Mouse (Mus musculus) ES-E14 (cell line): ENCODE data around the gene Rhbg. TPM values are rescaled to one million over a fixed set of nuclear protein-coding genes. Genes with fewer than 3 reads are reported as not detected.
A peak's percentile ranks its signal among the peaks of the same experiment; 100 is the strongest.

Experiments
- DNase-seq: peaks from one replicate; pipeline ENCODE4 v3.0.0-alpha.2; 2013; ENCODE audit warnings: low read depth, low spot score
- H3K27ac ChIP-seq: 2 replicates; pipeline ENCODE4 v1.5.1; 2012; ENCODE audit warnings: low read depth, mild to moderate bottlenecking, low read length, moderate library complexity, mixed read lengths; ENCODE audit not compliant: poor library complexity, insufficient read depth, severe bottlenecking
- H3K36me3 ChIP-seq: 2 replicates; pipeline ENCODE4 v1.6.1; 2012; ENCODE audit warnings: mild to moderate bottlenecking, low read length, moderate library complexity, mixed read lengths; ENCODE audit not compliant: control insufficient read depth, poor library complexity, insufficient read depth, severe bottlenecking
- H3K4me1 ChIP-seq, 2 experiments: fragments of 150-350 bp in 1 of 2; sonication (generic) in 1 of 2; 2 replicates each; pipeline ENCODE4 v1.6.1; 2012; ENCODE audit warnings: low read length in 2 of 2, mild to moderate bottlenecking in 1 of 2, mixed read lengths in 1 of 2; ENCODE audit not compliant: control insufficient read depth in 2 of 2, insufficient read depth in 2 of 2, poor library complexity in 1 of 2
- H3K4me3 ChIP-seq, 2 experiments: fragments of 150-350 bp in 1 of 2; sonication (generic) in 1 of 2; 2 replicates each; pipeline ENCODE4 v1.5.1; 2012; ENCODE audit warnings: low read length in 2 of 2, low read depth in 1 of 2, mild to moderate bottlenecking in 1 of 2, mixed read lengths in 1 of 2; ENCODE audit not compliant: insufficient read depth in 1 of 2, poor library complexity in 1 of 2, severe bottlenecking in 1 of 2
- H3K9ac ChIP-seq: 2 replicates; pipeline ENCODE4 v1.6.1; 2012; ENCODE audit warnings: low read depth, mild to moderate bottlenecking, low read length, mixed read lengths; ENCODE audit not compliant: poor library complexity, insufficient read depth, severe bottlenecking
- H3K9me3 ChIP-seq: fragments of 150-350 bp; sonication (generic); 2 replicates; pipeline ENCODE4 v1.6.1; 2012; ENCODE audit warnings: low read depth, mild to moderate bottlenecking, low read length; ENCODE audit not compliant: control insufficient read depth, insufficient read depth
- CHD2 ChIP-seq: IDR thresholded peaks from 2 replicates; pipeline ENCODE4 v1.6.1; 2014; ENCODE audit warnings: mild to moderate bottlenecking, low read depth, low read length, inconsistent platforms
- HCFC1 ChIP-seq: IDR thresholded peaks from 2 replicates; pipeline ENCODE4 v1.6.1; 2012; ENCODE audit warnings: low read length, inconsistent platforms, borderline replicate concordance; ENCODE audit not compliant: insufficient read depth
- MAFK ChIP-seq: IDR thresholded peaks from 2 replicates; pipeline ENCODE4 v1.6.1; 2014; ENCODE audit warnings: mild to moderate bottlenecking, low read depth, low read length, inconsistent platforms; ENCODE audit not compliant: insufficient read depth
- ZC3H11A ChIP-seq: IDR thresholded peaks from 2 replicates; pipeline ENCODE4 v1.6.1; 2012; ENCODE audit warnings: low read depth, mild to moderate bottlenecking, inconsistent platforms, low read length, borderline replicate concordance
- ZNF384 ChIP-seq: IDR thresholded peaks from 2 replicates; pipeline ENCODE4 v1.6.1; 2012; ENCODE audit warnings: low read depth, low read length, inconsistent platforms
- in situ Hi-C, 2 experiments: fragments of 600-800 bp; cut with MboI; formaldehyde crosslinking; loops; one replicate each; pipeline ENCODE4 v1.15.1; 2025; ENCODE audit warnings: low sequenced_read_pairs in 2 of 2, inconsistent platforms in 1 of 2; ENCODE audit not compliant: unreplicated experiment in 2 of 2
- total RNA-seq: library from RNA; depleted of rRNA; stranded (reverse); fragments of 300-350 nt; gene quantifications from 2 replicates; pipeline ENCODE4 v1.2.3, GENCODE M21; 2012; rRNA removed

Gene Rhbg
- 3.4 and 4.6 TPM in 2 replicates for total RNA-seq

GRCm38 (mm10) chr3:88254268-88254926 is at the start of gene Rhbg:
Rhbg (minus strand) TSS chr3:88254709.
- in situ Hi-C loops: no loop called here
- Histone ChIP-seq H3K4me3 (peak within 1 kb of the TSS; percentile 75 to 76), H3K4me1 (peaks cover 0 to 2% of the 10 kb centered on the region in 2 experiments; a peak in 1 of 4 replicates), H3K9me3 (no peaks in the 10 kb centered on the region), H3K36me3 (no peaks in the 10 kb centered on the region), H3K27ac (no peak within 1 kb of the TSS), H3K9ac (peak within 1 kb of the TSS; percentile 70)
- TF ChIP-seq CHD2: no peak
- no peak for TF ChIP-seq ZC3H11A
- no peak for TF ChIP-seq MAFK
- TF ChIP-seq HCFC1: no peak
- TF ChIP-seq ZNF384: no peak
- no peak for DNase-seq

GRCm38 (mm10) chr3:88299172-88299571 is 44.7 kb upstream of the Rhbg start:
- TF ChIP-seq MAFK (no peak), HCFC1 (no peak), ZNF384 (no peak), ZC3H11A (no peak), CHD2 (no peak)
- in situ Hi-C loops: loop anchor here in 1 of 2 experiments (5.0 kb wide), 1 partner anchor 38 kb away; the partner anchor contains the start of genes Smg5 and Tmem79
- Histone ChIP-seq H3K36me3 (peaks cover 33% of the 10 kb centered on the region), H3K27ac (no peak overlapping the region), H3K9ac (no peak overlapping the region; the same call in 1 of the 2 replicates), H3K4me3 (no peak overlapping the region), H3K9me3 (no peaks in the 10 kb centered on the region), H3K4me1 (peaks cover 3 to 5% of the 10 kb centered on the region in 2 experiments; a peak in 3 of 4 replicates)
- no peak for DNase-seq

- Histone ChIP-seq H3K4me1 (peaks cover 3 to 5% of the 10 kb centered on the region in 2 experiments; a peak in 3 of 4 replicates), H3K9me3 (no peaks in the 10 kb centered on the region), H3K9ac (peak overlapping the region; percentile 99), H3K36me3 (peaks cover 19% of the 10 kb centered on the region), H3K4me3 (peak overlapping the region; percentile 89 to 97), H3K27ac (peak overlapping the region; percentile 95)
- DNase-seq: no peak
- TF ChIP-seq ZC3H11A: no peak
- no peak for TF ChIP-seq HCFC1
- no peak for TF ChIP-seq CHD2
- TF ChIP-seq ZNF384: no peak
- no peak for TF ChIP-seq MAFK
- in situ Hi-C loops: loop anchor here in 1 of 2 experiments (5.0 kb wide), 1 partner anchor 40 kb away; the partner anchor contains the start of genes Smg5 and Tmem79
Measured at GRCm38 (mm10) chr3:88297321-88297851, 42.9 kb upstream of the Rhbg start.

GRCm38 (mm10) chr3:88296561-88297318 is 42.2 kb upstream of the Rhbg start, which contains the start of the genes Tsacc and Cct3:
Tsacc (minus strand) TSS chr3:88296999.
Cct3 (plus strand) TSS chr3:88297116.
- peak within 1 kb of the TSS; percentile 99 for H3K9ac ChIP-seq
- H3K9me3 ChIP-seq: no peaks in the 10 kb centered on the region
- peak within 1 kb of the TSS; percentile 89 to 97 for H3K4me3 ChIP-seq
- TF ChIP-seq ZNF384 (no peak), MAFK (0 out of 2 replicates have a peak, but pooled peaks have one; percentile 41), ZC3H11A (no peak), CHD2 (peak; percentile 94), HCFC1 (peak; percentile 88)
- peaks cover 3 to 5% of the 10 kb centered on the region in 2 experiments; a peak in 3 of 4 replicates for H3K4me1 ChIP-seq
- in situ Hi-C loops: loop anchor here in 1 of 2 experiments (5.0 kb wide), 1 partner anchor 41 kb away; the partner anchor contains the start of genes Smg5 and Tmem79
- peak within 1 kb of the TSS; percentile 95 for H3K27ac ChIP-seq
- DNase-seq: peak; percentile 97
- H3K36me3 ChIP-seq: peaks cover 17% of the 10 kb centered on the region
